Mouse (Mus musculus): Measurements from ENCODE around the gene Sema5b.

GRCm38 (mm10) chr16:35583551-35584080 lies 42.7 kb downstream of the Sema5b start:
- TF ChIP-seq CTCF (IDR thresholded peaks at IDR 0.05; ENCODE audit: extremely low read depth, insufficient read depth, insufficient read length, insufficient replicate concordance) (no peak), POLR2A (IDR thresholded peaks at IDR 0.05; ENCODE audit: low read depth, low read length) (no peak)

All from spleen, adult 2 months (tissue).